Mouse (Mus musculus) small intestine, adult 2 months (tissue): ENCODE data around the gene 1700013F07Rik. TPM values are rescaled to one million over a fixed set of nuclear protein-coding genes. Genes with fewer than 3 reads are reported as not detected.
A peak's percentile ranks its signal among the peaks of the same experiment; 100 is the strongest.

Experiments used
- H3K27ac ChIP-seq: fragments of 200-500 bp; 2 replicates; pipeline ENCODE4 v1.5.1; 2012; ENCODE audit warnings: low read depth, low read length, control low read depth, inconsistent platforms; ENCODE audit not compliant: insufficient read depth
- H3K27me3 ChIP-seq: fragments of 200-500 bp; 2 replicates; pipeline ENCODE4 v1.6.1; 2012; ENCODE audit warnings: mild to moderate bottlenecking, moderate library complexity, low read length, inconsistent platforms; ENCODE audit not compliant: control insufficient read depth, insufficient read depth
- H3K36me3 ChIP-seq: fragments of 200-500 bp; 2 replicates; pipeline ENCODE4 v1.6.1; 2012; ENCODE audit warnings: mild to moderate bottlenecking, low read length, control low read depth, inconsistent platforms; ENCODE audit not compliant: control insufficient read depth, insufficient read depth
- H3K4me1 ChIP-seq: fragments of 200-500 bp; 2 replicates; pipeline ENCODE4 v1.6.1; 2012; ENCODE audit warnings: low read length, inconsistent platforms, mixed read lengths; ENCODE audit not compliant: control insufficient read depth, insufficient read depth, insufficient read length
- H3K4me3 ChIP-seq: fragments of 200-500 bp; 2 replicates; pipeline ENCODE4 v1.5.1; 2012; ENCODE audit warnings: low read depth, mild to moderate bottlenecking, control low read depth, inconsistent platforms, low read length, moderate library complexity
- CTCF ChIP-seq: fragments of 200-500 bp; IDR thresholded peaks from 2 replicates; pipeline ENCODE4 v1.5.1; 2012; ENCODE audit warnings: low read depth, mild to moderate bottlenecking, control low read depth, inconsistent platforms, low read length, moderate library complexity, mixed read lengths; ENCODE audit not compliant: insufficient replicate concordance, insufficient read length; ENCODE audit errors: extremely low read depth
- POLR2A ChIP-seq: fragments of 200-500 bp; IDR thresholded peaks from 2 replicates; pipeline ENCODE4 v1.6.1; 2012; ENCODE audit warnings: low read depth, mild to moderate bottlenecking, control low read depth, inconsistent platforms, low read length, moderate library complexity
- WGBS: fragments of 180-500 bp; shearing (Covaris S2); methylation state at CpG from one replicate; pipeline ENCODE4 v1.1.7; 2018; 5-methylcytosine and 5-hydroxymethylcytosine counted together
- polyA plus RNA-seq: library from polyadenylated mRNA; depleted of rRNA; stranded (reverse); fragments of >200 nt; gene quantifications from 2 replicates; pipeline ENCODE4 v1.2.3, GENCODE M21; 2012

The 1700013F07Rik gene
- polyA plus RNA-seq, 1 experiment, result not detected

DNA sequence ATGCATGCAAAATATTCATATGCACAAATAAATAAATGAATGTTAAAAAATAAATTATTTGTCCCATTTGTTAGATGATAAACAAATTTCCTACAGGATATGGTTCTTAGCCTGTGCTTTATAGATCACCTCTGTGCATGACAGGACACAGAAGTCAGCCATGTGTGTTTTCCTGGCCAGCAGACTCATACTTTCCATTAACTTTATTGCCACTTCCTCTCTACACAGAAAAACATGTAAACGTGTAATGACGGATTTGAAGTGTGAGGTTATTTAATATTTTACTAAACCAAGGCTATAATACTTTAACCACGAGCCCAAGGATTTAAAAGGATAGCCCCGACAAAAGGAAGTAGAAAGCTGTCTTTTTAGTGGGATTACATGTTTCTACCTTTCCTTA is 30.0 kb upstream of the 1700013F07Rik start:
- 56% methylated on average over 4 of the region's 4 CpGs for WGBS
- Histone ChIP-seq H3K27ac (no peak overlapping the region), H3K27me3 (no peaks in the 10 kb centered on the region), H3K4me3 (no peak overlapping the region), H3K4me1 (no peaks in the 10 kb centered on the region), H3K36me3 (no peaks in the 10 kb centered on the region)
- TF ChIP-seq CTCF, result no peak
- TF ChIP-seq POLR2A, result no peak

DNA sequence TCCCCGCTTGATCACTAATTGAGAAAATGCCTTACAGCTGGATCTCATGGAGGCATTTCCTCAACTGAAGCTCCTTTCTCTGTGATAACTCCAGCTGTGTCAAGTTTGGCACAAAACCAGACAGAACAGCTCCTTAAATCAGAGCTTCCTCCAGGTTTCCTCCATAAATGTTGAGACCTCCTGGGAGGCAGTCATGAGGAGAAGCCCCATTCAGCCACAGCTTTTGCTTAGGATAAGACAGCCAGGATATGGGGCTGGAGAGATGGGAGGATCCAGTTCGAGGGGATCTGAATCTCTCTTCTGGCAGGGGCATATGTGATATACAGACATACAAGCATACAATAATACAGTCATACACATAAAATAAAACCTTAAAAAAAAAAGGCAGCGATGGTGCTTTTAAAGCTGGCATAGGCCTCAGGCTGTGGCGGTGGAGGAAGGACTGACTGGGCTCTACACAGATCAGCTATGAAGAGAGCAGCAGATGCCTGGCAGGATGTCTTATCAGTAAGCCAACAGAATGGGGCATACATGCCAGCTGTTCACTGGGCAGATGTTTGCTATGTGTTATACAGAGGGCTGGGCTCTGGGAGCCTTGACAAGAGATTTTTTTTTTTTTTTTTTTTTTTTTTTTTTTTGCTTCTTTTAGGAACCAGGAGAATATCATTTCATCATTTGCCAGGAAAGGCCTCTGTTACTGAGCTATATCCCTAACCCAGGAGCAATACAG is 25.0 kb upstream of the 1700013F07Rik start:
- TF ChIP-seq POLR2A (no peak), CTCF (no peak)
- Histone ChIP-seq H3K27ac (0 out of 2 replicates have a peak overlapping the region, but pooled peaks have one; percentile 14), H3K4me3 (no peak overlapping the region), H3K27me3 (no peaks in the 10 kb centered on the region), H3K4me1 (peaks cover 12% of the 10 kb centered on the region), H3K36me3 (no peaks in the 10 kb centered on the region)
- WGBS, result 21% methylated on average over 4 of the region's 4 CpGs

DNA sequence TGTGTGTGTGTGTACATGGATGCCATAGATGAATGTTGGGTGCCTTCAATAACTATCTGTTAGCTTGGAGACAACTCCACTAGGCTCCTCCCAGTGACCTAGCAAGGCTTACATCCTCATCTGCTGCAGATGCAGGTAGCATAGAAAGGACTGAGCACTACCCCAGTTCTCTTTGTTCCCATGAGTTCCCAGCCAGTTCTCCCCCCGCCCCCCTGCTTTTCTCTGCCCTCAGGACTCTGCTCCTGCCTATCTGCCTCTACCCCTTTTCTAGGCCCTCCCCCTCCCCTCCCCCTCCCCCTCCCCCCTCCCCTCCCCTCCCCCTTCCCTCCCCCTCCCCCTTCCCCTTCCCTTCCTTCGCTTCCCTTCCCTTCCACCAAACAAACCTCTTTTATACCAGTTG is 23.8 kb upstream of the 1700013F07Rik start:
- Histone ChIP-seq H3K4me1 (peaks cover 12% of the 10 kb centered on the region), H3K27ac (0 out of 2 replicates have a peak overlapping the region, but pooled peaks have one; percentile 14), H3K36me3 (no peaks in the 10 kb centered on the region), H3K4me3 (no peak overlapping the region), H3K27me3 (no peaks in the 10 kb centered on the region)
- 37% methylated on average over 2 of the region's 2 CpGs for WGBS
- no peak for TF ChIP-seq CTCF
- no peak for TF ChIP-seq POLR2A

DNA sequence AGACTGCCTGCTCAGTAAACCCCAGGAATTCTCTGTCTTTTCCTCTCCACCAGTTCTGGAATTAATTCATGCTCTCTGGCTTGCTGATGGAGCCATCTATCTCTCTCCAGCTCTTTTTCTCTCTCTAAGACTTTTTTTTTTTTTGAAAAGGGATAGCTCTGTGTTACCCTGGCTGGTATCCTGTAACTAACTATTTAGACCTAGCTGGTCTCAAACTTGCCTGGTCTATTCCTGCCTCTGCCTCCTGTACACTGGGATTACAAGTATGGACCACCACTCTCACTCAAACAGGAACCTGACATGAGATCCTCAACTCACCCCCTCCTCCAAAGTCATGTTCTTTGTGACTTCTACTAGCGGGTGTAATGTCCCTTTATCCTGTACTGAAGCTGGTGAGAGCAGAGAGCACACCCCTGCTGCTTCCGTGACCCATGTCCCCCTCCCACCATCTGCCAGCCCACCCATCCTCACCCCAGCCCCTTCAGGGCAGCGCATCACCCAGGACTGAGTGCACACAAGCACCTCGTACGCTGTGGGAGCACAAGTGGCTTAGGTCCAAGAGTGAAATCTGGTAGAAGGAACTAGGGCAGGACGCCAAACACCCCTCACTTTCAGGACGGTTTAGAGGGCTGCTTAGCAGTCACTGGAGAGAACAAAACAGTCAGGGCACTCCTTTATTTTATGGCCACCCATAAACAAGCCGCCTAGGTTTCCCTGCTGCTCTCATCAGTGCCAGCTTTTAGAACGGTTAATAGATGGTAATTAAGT is 23.1 kb upstream of the 1700013F07Rik start:
- Histone ChIP-seq H3K4me1 (peaks cover 12% of the 10 kb centered on the region), H3K27ac (peak overlapping the region; percentile 35), H3K36me3 (no peaks in the 10 kb centered on the region), H3K4me3 (peak overlapping the region; percentile 20; the same call in 1 of the 2 replicates), H3K27me3 (no peaks in the 10 kb centered on the region)
- no peak for TF ChIP-seq POLR2A
- no peak for TF ChIP-seq CTCF
- WGBS, result 10% methylated on average over 9 of the region's 9 CpGs

DNA sequence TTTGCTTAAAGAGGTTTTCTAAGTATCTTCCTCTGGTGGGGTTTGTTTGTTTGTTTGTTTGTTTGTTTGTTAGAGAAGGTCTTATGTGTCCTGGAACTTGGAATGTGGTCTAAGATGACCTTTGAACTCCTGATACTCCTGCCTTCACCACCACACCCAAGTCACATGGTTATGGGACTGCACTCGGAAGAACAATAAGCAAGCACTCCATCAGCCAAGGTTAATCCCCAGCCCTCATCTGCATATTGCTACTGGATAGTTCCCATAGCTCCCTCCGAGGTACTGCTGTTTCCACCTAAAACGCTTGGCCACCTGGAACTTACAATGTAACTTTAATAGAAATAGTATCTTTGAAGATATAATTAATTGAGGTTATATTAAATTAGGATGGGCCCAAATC is 20.5 kb upstream of the 1700013F07Rik start:
- no peak overlapping the region for H3K4me3 ChIP-seq
- H3K27me3 ChIP-seq, result no peaks in the 10 kb centered on the region
- peaks cover 12% of the 10 kb centered on the region for H3K4me1 ChIP-seq
- H3K27ac ChIP-seq, result no peak overlapping the region
- WGBS, result 29% methylated on average over 3 of the region's 3 CpGs
- TF ChIP-seq POLR2A (no peak), CTCF (no peak)
- H3K36me3 ChIP-seq, result no peaks in the 10 kb centered on the region

DNA sequence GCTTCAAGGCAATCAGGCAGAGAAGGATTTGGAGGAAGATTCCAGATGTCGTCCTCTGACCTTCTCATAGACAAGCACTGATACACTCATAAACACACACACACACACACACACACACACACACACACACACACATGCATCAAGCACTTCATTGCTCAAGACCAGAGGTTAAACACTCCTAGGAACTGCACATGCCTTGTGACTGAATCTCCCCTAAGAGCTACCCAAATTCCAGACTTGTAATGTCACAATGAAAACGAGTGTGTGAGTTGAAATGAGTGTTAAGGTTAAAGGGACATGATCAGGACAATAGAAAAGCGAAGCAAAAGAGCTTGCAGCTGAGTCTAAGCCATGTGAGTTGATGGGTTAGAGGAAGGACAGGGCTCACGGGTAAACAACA is 15.7 kb upstream of the 1700013F07Rik start:
- Histone ChIP-seq H3K27me3 (no peaks in the 10 kb centered on the region), H3K4me1 (no peaks in the 10 kb centered on the region), H3K4me3 (no peak overlapping the region), H3K36me3 (no peaks in the 10 kb centered on the region), H3K27ac (no peak overlapping the region)
- WGBS, result 64% methylated on average over 4 of the region's 4 CpGs
- TF ChIP-seq CTCF (no peak), POLR2A (no peak)

DNA sequence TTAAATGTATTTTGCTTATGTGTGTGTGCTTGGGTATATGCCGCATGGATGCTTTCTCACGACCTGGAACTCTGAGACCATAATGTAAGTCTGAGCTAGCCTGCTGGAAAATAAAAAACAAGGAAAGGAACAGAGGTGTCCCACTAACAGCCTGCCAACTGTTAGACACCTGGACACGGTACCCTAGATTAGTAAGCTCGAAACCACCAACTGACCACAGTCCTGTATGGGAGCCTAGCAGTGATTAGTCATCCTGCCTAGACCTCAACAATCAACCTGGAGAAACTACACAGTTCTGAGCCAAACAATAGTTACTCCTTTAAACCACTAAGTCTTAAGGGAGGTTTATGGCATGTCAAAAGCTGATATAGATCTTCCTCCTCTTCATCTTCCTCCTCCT is 10.5 kb upstream of the 1700013F07Rik start:
- TF ChIP-seq CTCF (no peak), POLR2A (no peak)
- WGBS, result 92% methylated on average over 4 of the region's 4 CpGs

More for the DNA sequence above, 10.5 kb upstream of the 1700013F07Rik start:
- Histone ChIP-seq H3K27me3 (no peaks in the 10 kb centered on the region), H3K27ac (no peak overlapping the region), H3K4me1 (no peaks in the 10 kb centered on the region), H3K36me3 (no peaks in the 10 kb centered on the region), H3K4me3 (no peak overlapping the region)
